In the genomic region with DNA sequence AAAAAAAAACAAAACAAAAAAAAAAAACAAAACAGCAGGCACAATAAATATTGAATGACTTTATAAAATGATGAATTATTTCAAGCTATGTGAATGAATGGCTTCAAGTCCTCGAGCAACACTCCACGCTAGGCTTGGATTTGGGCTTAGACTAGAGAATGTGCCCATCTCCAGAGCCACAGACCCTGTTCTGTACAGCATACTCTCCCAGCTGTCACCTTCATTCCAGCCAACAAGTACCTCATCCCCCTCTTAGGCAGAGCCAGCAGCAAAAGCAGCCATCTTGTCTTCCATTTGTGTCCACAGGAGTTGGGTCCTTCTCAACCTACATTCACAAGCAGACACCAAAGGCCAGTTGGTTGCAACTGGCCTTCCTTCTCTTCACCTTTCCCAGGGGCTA, we compare ENCODE assay signal across 18 mouse cellular contexts. TPM values are rescaled to one million over a fixed set of nuclear protein-coding genes. Genes with fewer than 3 reads are reported as not detected.
DNase-seq lines count a peak whose midpoint lies in the region; ATAC-seq and TF ChIP-seq lines count a peak whose summit lies in the region.
"Had no signal": no experiment of that assay in that cellular context is flagged by ENCODE, and none has a peak within 500 bp of the region (broad histone marks: within the 10 kb centered on the region; RNA-seq: fewer than 3 reads in every experiment).

No protein-coding gene starts in this region.

- peaks cover 7% of the 10 kb centered on the region; the same call in 1 of the 2 replicates for H3K36me3 ChIP-seq in heart, embryonic 10.5 days
- H3K36me3 ChIP-seq in heart, embryonic 14.5 days (ENCODE audit: control insufficient read depth, insufficient read depth, low read length): peaks cover 29% of the 10 kb centered on the region
- H3K36me3 ChIP-seq in midbrain, embryonic 11.5 days (ENCODE audit: control insufficient read depth, insufficient read depth, low read length): no peaks in the 10 kb centered on the region
- H3K36me3 ChIP-seq in midbrain, postnatal 0 days (ENCODE audit: insufficient read depth, low read length): no peaks in the 10 kb centered on the region
- H3K36me3 ChIP-seq: embryonic facial prominence, embryonic 12.5 days; forebrain, embryonic 15.5 days; G1E; hindbrain, embryonic 15.5 days; kidney, embryonic 15.5 days had no signal

- DNase-seq in heart, embryonic 10.5 days (ENCODE audit: low spot score): no peak
- DNase-seq in heart, postnatal 4 days: no peak
- DNase-seq in heart, adult 9 months (ENCODE audit: low spot score in 2 of 2): no peak
- peak; percentile 56 for DNase-seq in midbrain, embryonic 11.5 days (ENCODE audit: low spot score, missing footprints)
- no peak for DNase-seq in midbrain, postnatal 0 days (ENCODE audit: low spot score)
- DNase-seq in testis, postnatal 14 days (ENCODE audit: low spot score): no peak
- DNase-seq: adrenal gland, adult 8-10 months; adrenal gland, postnatal 36 days; gastrocnemius, postnatal 10 days; kidney, adult 2 months had no signal

- peak overlapping the region; percentile 84 for H3K9ac ChIP-seq in heart, embryonic 14.5 days (ENCODE audit: low read length)
- no peak overlapping the region for H3K9ac ChIP-seq in midbrain, embryonic 11.5 days (ENCODE audit: low read length)
- no peak overlapping the region for H3K9ac ChIP-seq in midbrain, postnatal 0 days (replicated peaks; ENCODE audit: low read length, poor library complexity, severe bottlenecking)
- H3K9ac ChIP-seq: embryonic facial prominence, embryonic 12.5 days; forebrain, embryonic 15.5 days; hindbrain, embryonic 15.5 days; kidney, embryonic 15.5 days had no signal

- WGBS in heart, embryonic 10.5 days: 93% methylated on average over 2 of the region's 2 CpGs
- 80% methylated on average over 2 of the region's 2 CpGs for WGBS in heart, embryonic 14.5 days
- 95% methylated on average over 2 of the region's 2 CpGs for WGBS in midbrain, embryonic 11.5 days
- 95% methylated on average over 2 of the region's 2 CpGs for WGBS in midbrain, postnatal 0 days

- no peak for ATAC-seq in heart, embryonic 14.5 days (ENCODE audit: insufficient number of reproducible peaks, insufficient read depth, low FRiP score, low read depth)
- no peak for ATAC-seq in midbrain, embryonic 11.5 days (ENCODE audit: low FRiP score)
- ATAC-seq in midbrain, postnatal 0 days (ENCODE audit: low FRiP score): no peak
- ATAC-seq: CD4-positive, CD25-positive, alpha-beta regulatory T cell, adult 4 months; forebrain, embryonic 15.5 days; intestine, embryonic 16.5 days had no signal

- no peak for TF ChIP-seq CTCF in midbrain, postnatal 0 days (IDR thresholded peaks at IDR 0.05)

- H3K4me3 ChIP-seq in heart, embryonic 10.5 days: peak overlapping the region; percentile 50; the same call in 1 of the 2 replicates
- peak overlapping the region; percentile 42 to 61 for H3K4me3 ChIP-seq in heart, embryonic 14.5 days (ENCODE audit: control insufficient read depth in 1 of 2, insufficient read depth in 1 of 2, low read depth in 1 of 2, low read length in 2 of 2)
- H3K4me3 ChIP-seq in midbrain, embryonic 11.5 days (ENCODE audit: low read depth, low read length): no peak overlapping the region
- H3K4me3 ChIP-seq in midbrain, postnatal 0 days (ENCODE audit: low read depth, low read length): no peak overlapping the region
- H3K4me3 ChIP-seq: embryonic facial prominence, embryonic 12.5 days; forebrain, embryonic 15.5 days; hindbrain, embryonic 15.5 days; kidney, embryonic 15.5 days had no signal

- H3K27me3 ChIP-seq in heart, embryonic 10.5 days (ENCODE audit: insufficient read depth, poor library complexity, severe bottlenecking): no peaks in the 10 kb centered on the region
- no peaks in the 10 kb centered on the region for H3K27me3 ChIP-seq in heart, embryonic 14.5 days (ENCODE audit: control insufficient read depth, insufficient read depth, low read length)
- H3K27me3 ChIP-seq in midbrain, embryonic 11.5 days (ENCODE audit: control insufficient read depth, insufficient read depth, low read length): no peaks in the 10 kb centered on the region
- H3K27me3 ChIP-seq in midbrain, postnatal 0 days (ENCODE audit: insufficient read depth, low read length): no peaks in the 10 kb centered on the region
- H3K27me3 ChIP-seq: embryonic facial prominence, embryonic 12.5 days; forebrain, embryonic 15.5 days; hindbrain, embryonic 15.5 days; kidney, embryonic 15.5 days had no signal

- peak overlapping the region; percentile 75 for H3K4me2 ChIP-seq in heart, embryonic 14.5 days (ENCODE audit: low read length)
- H3K4me2 ChIP-seq in midbrain, embryonic 11.5 days: no peak overlapping the region
- H3K4me2 ChIP-seq in midbrain, postnatal 0 days (ENCODE audit: low read depth, low read length, poor library complexity, severe bottlenecking): no peak overlapping the region
- H3K4me2 ChIP-seq: embryonic facial prominence, embryonic 12.5 days; forebrain, embryonic 15.5 days; hindbrain, embryonic 15.5 days; kidney, embryonic 15.5 days had no signal

- no peaks in the 10 kb centered on the region for H3K9me3 ChIP-seq in heart, embryonic 10.5 days
- H3K9me3 ChIP-seq in heart, embryonic 14.5 days (ENCODE audit: control insufficient read depth, low read length): no peaks in the 10 kb centered on the region
- no peaks in the 10 kb centered on the region for H3K9me3 ChIP-seq in midbrain, embryonic 11.5 days (ENCODE audit: control insufficient read depth, low read length)
- H3K9me3 ChIP-seq in midbrain, postnatal 0 days (ENCODE audit: low read length): no peaks in the 10 kb centered on the region
- H3K9me3 ChIP-seq: embryonic facial prominence, embryonic 12.5 days; forebrain, embryonic 15.5 days; G1E; hindbrain, embryonic 15.5 days; kidney, embryonic 15.5 days had no signal

- H3K4me1 ChIP-seq in heart, embryonic 10.5 days: peaks cover 66% of the 10 kb centered on the region
- peaks cover 17 to 47% of the 10 kb centered on the region in 2 experiments for H3K4me1 ChIP-seq in heart, embryonic 14.5 days (ENCODE audit: control insufficient read depth in 2 of 2, insufficient read depth in 2 of 2, low read length in 2 of 2)
- H3K4me1 ChIP-seq in midbrain, embryonic 11.5 days (ENCODE audit: control insufficient read depth, insufficient read depth, low read length): no peaks in the 10 kb centered on the region; the same call in 1 of the 2 replicates
- 0 out of 2 replicates have a peak, but pooled peaks cover 2% of the 10 kb centered on the region for H3K4me1 ChIP-seq in midbrain, postnatal 0 days (ENCODE audit: insufficient read depth, low read length)

- peak overlapping the region; percentile 93 for H3K27ac ChIP-seq in heart, embryonic 10.5 days
- H3K27ac ChIP-seq in heart, embryonic 14.5 days (replicated peaks in 1 of 2; ENCODE audit: control insufficient read depth in 1 of 2, insufficient read depth in 1 of 2, low read depth in 2 of 2, low read length in 2 of 2): peak overlapping the region; percentile 100
- H3K27ac ChIP-seq in midbrain, embryonic 11.5 days (ENCODE audit: low read depth, low read length): no peak overlapping the region
- no peak overlapping the region for H3K27ac ChIP-seq in midbrain, postnatal 0 days (ENCODE audit: low read depth, low read length)
- H3K27ac ChIP-seq: embryonic facial prominence, embryonic 12.5 days; forebrain, embryonic 15.5 days; hindbrain, embryonic 15.5 days; kidney, embryonic 15.5 days had no signal

RNA-seq across cellular contexts. Expression of gene Srl, which starts 21.8 kb away (rescaled TPM):
- polyA plus RNA-seq in heart, embryonic 10.5 days (2016; fragmentation: Nextera tagmentation; extraction: Ambion mirVana): 87.3 and 201 TPM in 2 replicates
- total RNA-seq in heart, postnatal 4 days (2021): 1,000 to 10,000 TPM; 1,069 to 1,171 TPM
- 259 and 288 TPM in 2 replicates for polyA plus RNA-seq in heart, embryonic 14.5 days (2014; fragmentation: Nextera tagmentation; extraction: Ambion mirVana)
- 20.0 and 20.9 TPM in 2 replicates for polyA plus RNA-seq in midbrain, embryonic 11.5 days (2014; fragmentation: Nextera tagmentation; extraction: Ambion mirVana)
- total RNA-seq in midbrain, postnatal 0 days (2014; rRNA removed): 34.4 and 59.9 TPM in 2 replicates
- 11.3 and 11.6 TPM in 2 replicates for polyA plus RNA-seq in midbrain, postnatal 0 days (2015; fragmentation: Nextera tagmentation; extraction: Ambion mirVana)

RNA-seq across cellular contexts. Expression of gene Tfap4, which starts 39.8 kb away (rescaled TPM):
- polyA plus RNA-seq in heart, embryonic 10.5 days (2016; fragmentation: Nextera tagmentation; extraction: Ambion mirVana): 9.5 and 17.5 TPM in 2 replicates
- total RNA-seq in heart, postnatal 4 days (2021): 1 to 10 TPM; 3.5 to 4.7 TPM
- polyA plus RNA-seq in heart, embryonic 14.5 days (2014; fragmentation: Nextera tagmentation; extraction: Ambion mirVana): 2.5 and 4.1 TPM in 2 replicates
- 18.2 and 18.9 TPM in 2 replicates for polyA plus RNA-seq in midbrain, embryonic 11.5 days (2014; fragmentation: Nextera tagmentation; extraction: Ambion mirVana)
- total RNA-seq in midbrain, postnatal 0 days (2014; rRNA removed): 6.7 and 6.8 TPM in 2 replicates
- polyA plus RNA-seq in midbrain, postnatal 0 days (2015; fragmentation: Nextera tagmentation; extraction: Ambion mirVana): 5.2 and 5.9 TPM in 2 replicates

Comparison
In these comparisons a context has a peak if more than half of its experiments do, and no peak if none do; other contexts are left out.
1. H3K27ac ChIP-seq: peak in heart, embryonic 10.5 days (single experiment) and heart, embryonic 14.5 days (2 of 2); none in midbrain, embryonic 11.5 days (single experiment) and midbrain, postnatal 0 days (single experiment).
2. H3K4me3 ChIP-seq: peak in heart, embryonic 10.5 days (single experiment) and heart, embryonic 14.5 days (2 of 2); none in midbrain, embryonic 11.5 days (single experiment) and midbrain, postnatal 0 days (single experiment).